Mouse (Mus musculus) heart, embryonic 10.5 days (tissue): ENCODE measurements around the gene Mast4. TPM values are rescaled to one million over a fixed set of nuclear protein-coding genes. Genes with fewer than 3 reads are reported as not detected.

ENCODE experiments used
- DNase-seq: peaks from one replicate; pipeline ENCODE4 v3.0.0-alpha.2; 2017; ENCODE audit warnings: low spot score
- H3K27ac ChIP-seq: fragments of 300-500 bp; sonication (generic); 2 replicates; pipeline ENCODE4 v1.5.1; 2016; ENCODE audit warnings: mild to moderate bottlenecking
- H3K27me3 ChIP-seq: fragments of 300-500 bp; sonication (generic); 2 replicates; pipeline ENCODE4 v1.6.1; 2016; ENCODE audit warnings: mild to moderate bottlenecking; ENCODE audit not compliant: poor library complexity, insufficient read depth, severe bottlenecking
- H3K36me3 ChIP-seq: fragments of 300-500 bp; sonication (generic); 2 replicates; pipeline ENCODE4 v1.6.1; 2016; ENCODE audit warnings: mild to moderate bottlenecking, moderate library complexity
- H3K4me1 ChIP-seq: fragments of 300-500 bp; sonication (generic); 2 replicates; pipeline ENCODE4 v1.6.1; 2016; ENCODE audit warnings: mild to moderate bottlenecking
- H3K4me3 ChIP-seq: fragments of 300-500 bp; sonication (generic); 2 replicates; pipeline ENCODE4 v1.5.1; 2016; ENCODE audit warnings: mild to moderate bottlenecking, moderate library complexity
- H3K9me3 ChIP-seq: fragments of 300-500 bp; sonication (generic); 2 replicates; pipeline ENCODE4 v1.6.1; 2016; ENCODE audit warnings: mild to moderate bottlenecking, moderate library complexity
- WGBS: fragments of 180-500 bp; shearing (Covaris S2); methylation state at CpG from one replicate; pipeline ENCODE4 v1.1.7; 2016; 5-methylcytosine and 5-hydroxymethylcytosine counted together
- polyA plus RNA-seq: library from polyadenylated mRNA; unstranded; fragments of >200 nt; fragmentation: Nextera tagmentation; extraction: Ambion mirVana; gene quantifications from 2 replicates; pipeline ENCODE4 v1.2.1, GENCODE M21; 2016

The Mast4 gene
- polyA plus RNA-seq, 1 experiment from 2014 or later, result 33.2 TPM

- WGBS, result 87% methylated on average over 6 of the region's 6 CpGs
- Histone ChIP-seq H3K9me3 (no peaks in the 10 kb centered on the region), H3K27me3 (no peaks in the 10 kb centered on the region), H3K36me3 (peaks cover 15% of the 10 kb centered on the region), H3K4me1 (no peaks in the 10 kb centered on the region), H3K27ac (no peak overlapping the region), H3K4me3 (no peak overlapping the region)
- DNase-seq, result no peak
These were observed 529.1 kb downstream of the Mast4 start for GRCm38 (mm10) chr13:102805190-102805589.

- no peak overlapping the region for H3K27ac ChIP-seq
- no peak for DNase-seq
- H3K4me1 ChIP-seq, result no peaks in the 10 kb centered on the region
- H3K9me3 ChIP-seq, result no peaks in the 10 kb centered on the region
- H3K4me3 ChIP-seq, result no peak overlapping the region
- 82% methylated on average over 9 of the region's 9 CpGs for WGBS
- H3K36me3 ChIP-seq, result peaks cover 17% of the 10 kb centered on the region
- no peaks in the 10 kb centered on the region for H3K27me3 ChIP-seq
These were observed 531.1 kb downstream of the Mast4 start for GRCm38 (mm10) chr13:102803206-102803605.

GRCm38 (mm10) chr13:102792157-102792556 is 542.1 kb downstream of the Mast4 start:
- Histone ChIP-seq H3K4me3 (no peak overlapping the region), H3K36me3 (peaks cover 79% of the 10 kb centered on the region), H3K9me3 (no peaks in the 10 kb centered on the region), H3K27ac (no peak overlapping the region), H3K27me3 (no peaks in the 10 kb centered on the region), H3K4me1 (no peaks in the 10 kb centered on the region)
- WGBS, result 89% methylated on average over 3 of the region's 3 CpGs
- no peak for DNase-seq

GRCm38 (mm10) chr13:102790601-102791155 is 543.6 kb downstream of the Mast4 start:
- DNase-seq, result no peak
- Histone ChIP-seq H3K36me3 (peaks cover 78% of the 10 kb centered on the region), H3K27ac (no peak overlapping the region), H3K4me3 (no peak overlapping the region), H3K4me1 (no peaks in the 10 kb centered on the region), H3K9me3 (no peaks in the 10 kb centered on the region), H3K27me3 (no peaks in the 10 kb centered on the region)
- 83% methylated on average over 6 of the region's 6 CpGs for WGBS

GRCm38 (mm10) chr13:102786666-102787230 is 547.5 kb downstream of the Mast4 start:
- H3K4me3 ChIP-seq, result no peak overlapping the region
- no peaks in the 10 kb centered on the region for H3K27me3 ChIP-seq
- no peak overlapping the region for H3K27ac ChIP-seq
- H3K9me3 ChIP-seq, result no peaks in the 10 kb centered on the region
- WGBS, result 91% methylated on average over 10 of the region's 10 CpGs
- H3K4me1 ChIP-seq, result no peaks in the 10 kb centered on the region
- peaks cover 70% of the 10 kb centered on the region for H3K36me3 ChIP-seq
- DNase-seq, result no peak

GRCm38 (mm10) chr13:102783531-102784310 is 550.6 kb downstream of the Mast4 start:
- H3K27me3 ChIP-seq, result no peaks in the 10 kb centered on the region

GRCm38 (mm10) chr13:102779275-102779674 is 555.0 kb downstream of the Mast4 start:
- H3K27ac ChIP-seq, result no peak overlapping the region
- no peaks in the 10 kb centered on the region for H3K27me3 ChIP-seq
- DNase-seq, result no peak
- 91% methylated on average over 3 of the region's 3 CpGs for WGBS
- H3K4me3 ChIP-seq, result no peak overlapping the region
- H3K9me3 ChIP-seq, result no peaks in the 10 kb centered on the region
- H3K36me3 ChIP-seq, result peaks cover 81% of the 10 kb centered on the region
- no peaks in the 10 kb centered on the region for H3K4me1 ChIP-seq

More at GRCm38 (mm10) chr13:102783531-102784310, 550.6 kb downstream of the Mast4 start:
- H3K9me3 ChIP-seq, result no peaks in the 10 kb centered on the region
- DNase-seq, result no peak
- H3K4me1 ChIP-seq, result no peaks in the 10 kb centered on the region
- H3K27ac ChIP-seq, result no peak overlapping the region
- peaks cover 85% of the 10 kb centered on the region for H3K36me3 ChIP-seq
- no peak overlapping the region for H3K4me3 ChIP-seq
- 88% methylated on average over 7 of the region's 7 CpGs for WGBS

- H3K27ac ChIP-seq, result no peak overlapping the region
- 90% methylated on average over 3 of the region's 3 CpGs for WGBS
- H3K4me3 ChIP-seq, result no peak overlapping the region
- H3K9me3 ChIP-seq, result no peaks in the 10 kb centered on the region
- peaks cover 82% of the 10 kb centered on the region for H3K36me3 ChIP-seq
- H3K27me3 ChIP-seq, result no peaks in the 10 kb centered on the region
- no peaks in the 10 kb centered on the region for H3K4me1 ChIP-seq
- no peak for DNase-seq
These were observed 555.4 kb downstream of the Mast4 start for GRCm38 (mm10) chr13:102778859-102779258.

GRCm38 (mm10) chr13:102775506-102775905 is 558.8 kb downstream of the Mast4 start:
- no peak for DNase-seq
- Histone ChIP-seq H3K4me3 (no peak overlapping the region), H3K9me3 (no peaks in the 10 kb centered on the region), H3K4me1 (no peaks in the 10 kb centered on the region), H3K36me3 (peaks cover 80% of the 10 kb centered on the region), H3K27ac (no peak overlapping the region), H3K27me3 (no peaks in the 10 kb centered on the region)
- WGBS, result 92% methylated on average over 6 of the region's 6 CpGs

- no peaks in the 10 kb centered on the region for H3K4me1 ChIP-seq
- no peak for DNase-seq
- WGBS, result 79% methylated on average over 7 of the region's 7 CpGs
- H3K27ac ChIP-seq, result no peak overlapping the region
- peaks cover 80% of the 10 kb centered on the region for H3K36me3 ChIP-seq
- H3K9me3 ChIP-seq, result no peaks in the 10 kb centered on the region
- no peak overlapping the region for H3K4me3 ChIP-seq
- no peaks in the 10 kb centered on the region for H3K27me3 ChIP-seq
These were observed 559.5 kb downstream of the Mast4 start for GRCm38 (mm10) chr13:102774786-102775201.

GRCm38 (mm10) chr13:102773169-102773568 is 561.1 kb downstream of the Mast4 start:
- H3K27me3 ChIP-seq, result no peaks in the 10 kb centered on the region
- H3K36me3 ChIP-seq, result peaks cover 82% of the 10 kb centered on the region
- DNase-seq, result no peak
- no peaks in the 10 kb centered on the region for H3K9me3 ChIP-seq
- H3K4me1 ChIP-seq, result no peaks in the 10 kb centered on the region
- no peak overlapping the region for H3K27ac ChIP-seq
- no peak overlapping the region for H3K4me3 ChIP-seq
- 79% methylated on average over 9 of the region's 9 CpGs for WGBS

GRCm38 (mm10) chr13:102770194-102770593 is 564.1 kb downstream of the Mast4 start:
- DNase-seq, result no peak

GRCm38 (mm10) chr13:102768512-102768911 is 565.8 kb downstream of the Mast4 start:
- Histone ChIP-seq H3K36me3 (peaks cover 92% of the 10 kb centered on the region), H3K27me3 (no peaks in the 10 kb centered on the region), H3K9me3 (no peaks in the 10 kb centered on the region), H3K4me1 (peaks cover 9% of the 10 kb centered on the region; the same call in 1 of the 2 replicates), H3K27ac (no peak overlapping the region), H3K4me3 (no peak overlapping the region)
- WGBS, result 94% methylated on average over 11 of the region's 11 CpGs
- DNase-seq, result no peak

More at GRCm38 (mm10) chr13:102770194-102770593, 564.1 kb downstream of the Mast4 start:
- Histone ChIP-seq H3K4me1 (no peaks in the 10 kb centered on the region), H3K9me3 (no peaks in the 10 kb centered on the region), H3K36me3 (peaks cover 91% of the 10 kb centered on the region), H3K27ac (no peak overlapping the region), H3K4me3 (no peak overlapping the region), H3K27me3 (no peaks in the 10 kb centered on the region)
- 73% methylated on average over 8 of the region's 8 CpGs for WGBS
